Mouse (Mus musculus) lung, adult 2 months (tissue): ENCODE data around the gene A630076J17Rik. TPM values are rescaled to one million over a fixed set of nuclear protein-coding genes. Genes with fewer than 3 reads are reported as not detected.
A peak's percentile ranks its signal among the peaks of the same experiment; 100 is the strongest.

Experiments
- DNase-seq: peaks from one replicate; pipeline ENCODE4 v3.0.0; 2022
- H3K4me1 ChIP-seq: fragments of 200-500 bp; 2 replicates; pipeline ENCODE4 v1.6.1; 2011; ENCODE audit warnings: low read length; ENCODE audit not compliant: control insufficient read depth, insufficient read depth
- H3K4me3 ChIP-seq: fragments of 200-500 bp; replicated peaks from 2 replicates; pipeline ENCODE3; 2011; ENCODE audit warnings: low read depth, mild to moderate bottlenecking, control low read depth, low read length; ENCODE audit errors: extremely low read depth
- CTCF ChIP-seq: fragments of 200-500 bp; IDR thresholded peaks from 2 replicates; pipeline ENCODE4 v1.5.1; 2011; ENCODE audit warnings: mild to moderate bottlenecking, low read length, control low read depth; ENCODE audit not compliant: insufficient read depth
- POLR2A ChIP-seq: fragments of 200-500 bp; IDR thresholded peaks from 2 replicates; pipeline ENCODE4 v1.6.1; 2011; ENCODE audit warnings: low read depth, mild to moderate bottlenecking, control low read depth, low read length, borderline replicate concordance; ENCODE audit errors: extremely low read depth
- WGBS: fragments of 180-500 bp; shearing (Covaris S2); methylation state at CpG from one replicate; pipeline ENCODE4 v1.1.7; 2018; 5-methylcytosine and 5-hydroxymethylcytosine counted together
- polyA plus RNA-seq: library from polyadenylated mRNA; depleted of rRNA; stranded (reverse); fragments of >200 nt; gene quantifications from 2 replicates; pipeline ENCODE4 v1.2.3, GENCODE M21; 2012; rRNA removed

A630076J17Rik gene
- polyA plus RNA-seq: not detected in 2 replicates

DNA sequence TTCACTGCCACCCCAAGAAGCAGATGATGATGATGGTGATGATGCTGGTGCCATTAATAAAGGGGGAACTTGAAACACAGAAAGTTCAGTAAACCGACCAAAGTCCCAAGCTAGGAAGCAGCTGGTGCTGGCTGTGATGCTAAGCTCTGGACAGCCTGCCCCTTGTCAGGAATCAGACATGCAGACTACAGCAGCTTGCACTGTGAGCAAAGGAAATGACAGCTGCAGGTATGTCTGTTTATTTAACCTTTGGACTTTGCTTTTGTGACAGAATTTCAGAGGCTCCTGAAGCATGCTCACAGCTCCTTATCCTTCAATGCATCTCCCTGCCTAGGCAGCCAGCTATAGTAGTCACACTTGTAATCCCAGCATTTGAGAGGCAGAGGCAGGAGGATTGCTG is at the start of gene A630076J17Rik:
Gene A630076J17Rik, plus strand, starts transcription at position 88 of the 400 bp plus-strand sequence.
- no peak for TF ChIP-seq CTCF
- TF ChIP-seq POLR2A: no peak
- Histone ChIP-seq H3K4me3 (no peak within 1 kb of the TSS), H3K4me1 (no peaks in the 10 kb centered on the region; the same call in 1 of the 2 replicates)
- no peak for DNase-seq
- 12% methylated on average over 1 of the region's 1 CpGs for WGBS

DNA sequence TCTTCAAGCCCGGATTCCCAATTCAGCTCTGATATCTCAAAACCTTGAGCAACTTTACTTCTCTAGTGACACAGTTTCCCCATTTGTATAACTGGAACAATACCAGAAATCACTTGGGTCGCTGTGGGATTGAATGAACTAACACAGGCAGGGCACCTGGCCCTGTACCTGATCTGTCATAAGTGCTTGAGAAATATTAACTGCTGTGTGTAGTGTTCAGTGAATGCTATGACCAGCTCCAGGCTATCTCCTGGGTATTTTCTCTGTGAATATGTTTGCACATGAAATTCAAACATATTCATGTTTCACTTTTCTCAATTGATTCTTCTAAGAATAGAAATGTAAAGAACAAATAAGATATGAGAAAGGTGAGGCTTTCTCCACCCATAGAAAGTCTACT is 49.6 kb upstream of the A630076J17Rik start:
- no peak overlapping the region for H3K4me3 ChIP-seq
- no peak for TF ChIP-seq POLR2A
- no peak for TF ChIP-seq CTCF
- WGBS: 70% methylated on average over 2 of the region's 2 CpGs
- DNase-seq: no peak
- H3K4me1 ChIP-seq: no peaks in the 10 kb centered on the region

DNA sequence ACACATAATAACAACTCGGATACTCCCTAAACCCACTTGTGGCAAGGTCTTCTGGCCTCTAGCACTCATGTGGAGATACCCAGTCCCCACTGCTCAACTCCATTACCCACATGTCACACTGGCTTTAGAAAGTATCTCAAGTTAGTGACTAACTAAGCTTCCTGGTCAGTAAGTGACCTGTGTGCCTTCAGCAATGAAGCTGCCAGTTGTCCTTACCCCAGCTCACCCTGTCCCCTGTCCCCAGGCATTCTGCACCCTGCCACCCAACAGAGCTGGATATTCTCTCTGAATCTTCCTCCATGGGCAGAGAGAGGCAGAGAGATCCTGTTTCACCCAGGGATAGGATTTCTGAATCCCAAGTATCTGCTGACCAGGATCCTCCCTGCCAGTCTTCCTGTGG is 47.7 kb upstream of the A630076J17Rik start, which contains the start of gene Kcna10:
Gene Kcna10, plus strand, starts transcription at position 301 of the 400 bp plus-strand sequence.
- 76% methylated on average over 1 of the region's 1 CpGs for WGBS
- DNase-seq: no peak
- no peak for TF ChIP-seq POLR2A
- no peak for TF ChIP-seq CTCF
- Histone ChIP-seq H3K4me1 (no peaks in the 10 kb centered on the region), H3K4me3 (no peak within 1 kb of the TSS)

DNA sequence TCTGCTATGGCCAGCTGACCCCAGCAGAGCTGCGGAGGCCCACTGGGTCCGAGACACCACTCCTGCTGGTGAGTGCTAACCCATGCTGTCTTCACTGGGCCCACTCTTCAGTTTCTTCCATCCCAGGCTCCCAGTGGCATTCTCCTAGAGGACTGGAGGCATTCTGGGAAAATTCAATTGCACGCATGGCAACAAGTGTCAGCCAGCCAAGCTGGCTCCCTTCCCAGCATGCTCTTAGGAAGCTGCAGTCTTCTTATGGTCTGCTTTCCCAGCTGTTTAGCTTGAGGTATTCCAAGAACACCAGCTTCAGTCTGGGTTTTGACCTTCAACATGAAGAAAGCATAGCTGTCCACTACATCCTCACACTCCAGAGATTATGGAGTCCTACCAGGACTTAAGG is 47.2 kb upstream of the A630076J17Rik start:
- TF ChIP-seq CTCF (no peak), POLR2A (no peak)
- DNase-seq: no peak
- WGBS: 66% methylated on average over 3 of the region's 3 CpGs
- Histone ChIP-seq H3K4me3 (no peak overlapping the region), H3K4me1 (no peaks in the 10 kb centered on the region)

DNA sequence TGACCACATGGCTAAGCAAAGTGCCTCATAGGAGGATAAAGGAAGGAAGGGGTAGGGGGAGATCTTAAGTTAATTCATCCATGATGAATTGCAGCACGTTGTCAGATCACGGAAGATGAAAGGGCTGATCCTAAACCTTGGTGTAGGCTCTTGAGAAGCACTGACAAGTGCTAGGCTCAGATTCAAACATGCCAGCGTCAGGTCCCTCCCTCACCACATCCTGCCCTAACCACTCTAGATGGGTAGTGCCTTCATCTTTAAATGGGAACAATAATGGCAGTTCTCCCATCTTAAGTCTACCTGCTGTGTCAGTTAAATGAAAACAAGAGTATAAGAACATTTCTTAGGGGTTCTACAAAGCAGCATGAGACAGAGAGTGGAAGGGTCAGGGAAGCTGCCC is 44.8 kb upstream of the A630076J17Rik start:
- no peak for DNase-seq
- WGBS: 59% methylated on average over 3 of the region's 3 CpGs
- Histone ChIP-seq H3K4me3 (no peak overlapping the region), H3K4me1 (no peaks in the 10 kb centered on the region)
- no peak for TF ChIP-seq POLR2A
- no peak for TF ChIP-seq CTCF

DNA sequence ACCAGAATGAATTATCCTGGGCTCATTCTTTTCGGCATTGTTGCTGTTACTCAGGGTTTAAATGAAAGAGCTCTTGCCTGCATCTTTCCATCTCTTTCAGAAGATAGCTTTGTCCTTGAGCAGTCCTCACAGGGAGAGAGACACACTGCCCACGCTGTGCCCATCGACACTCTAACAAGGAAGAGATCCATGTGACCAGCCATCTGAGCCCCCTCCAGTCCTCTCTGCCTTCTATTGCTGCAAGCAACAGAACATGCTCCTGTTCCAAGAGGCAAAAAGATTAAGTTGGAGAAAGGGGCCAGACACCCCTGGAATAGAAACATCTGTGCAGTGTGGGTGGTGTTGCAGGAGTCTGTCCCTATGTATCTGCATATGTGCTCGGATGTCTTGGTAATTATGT is 43.4 kb upstream of the A630076J17Rik start:
- no peaks in the 10 kb centered on the region for H3K4me1 ChIP-seq
- 83% methylated on average over 4 of the region's 4 CpGs for WGBS
- DNase-seq: no peak
- TF ChIP-seq POLR2A (no peak), CTCF (no peak)
- no peak overlapping the region for H3K4me3 ChIP-seq

DNA sequence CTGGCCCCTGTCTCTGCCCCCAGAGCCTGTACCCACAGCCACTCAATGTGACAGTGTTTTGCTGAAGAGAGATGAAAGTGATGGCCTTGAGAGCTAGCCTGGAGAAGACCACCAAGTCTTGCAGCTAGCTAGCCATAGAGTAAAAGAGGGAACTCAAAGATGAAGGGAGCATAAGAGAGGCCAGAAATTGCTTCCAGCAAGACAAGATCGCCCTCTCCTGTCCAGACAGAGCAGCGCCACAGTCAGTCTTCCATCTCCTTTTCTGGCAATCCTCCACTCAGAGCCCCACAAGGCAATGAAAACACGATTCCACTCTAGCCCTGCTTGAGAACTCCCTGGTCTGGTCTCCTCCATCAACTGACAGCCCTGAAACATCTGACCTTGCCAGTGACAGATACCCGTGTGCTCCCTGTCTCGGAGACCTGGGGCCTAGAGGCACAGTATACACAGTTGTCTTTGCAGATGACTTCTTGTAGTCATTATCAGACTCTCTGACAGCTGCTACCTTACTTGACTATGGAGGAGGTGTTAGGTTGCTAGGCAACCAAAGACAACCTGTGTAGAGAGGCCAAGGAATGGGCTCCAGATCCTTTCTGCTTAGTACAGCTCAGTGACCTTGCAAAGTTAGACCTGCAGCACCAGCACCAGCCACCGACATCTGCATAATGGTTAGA is 42.1 kb upstream of the A630076J17Rik start:
- TF ChIP-seq POLR2A (no peak), CTCF (peak; percentile 52)
- H3K4me1 ChIP-seq: no peaks in the 10 kb centered on the region
- DNase-seq: no peak
- H3K4me3 ChIP-seq: no peak overlapping the region
- 38% methylated on average over 6 of the region's 6 CpGs for WGBS

DNA sequence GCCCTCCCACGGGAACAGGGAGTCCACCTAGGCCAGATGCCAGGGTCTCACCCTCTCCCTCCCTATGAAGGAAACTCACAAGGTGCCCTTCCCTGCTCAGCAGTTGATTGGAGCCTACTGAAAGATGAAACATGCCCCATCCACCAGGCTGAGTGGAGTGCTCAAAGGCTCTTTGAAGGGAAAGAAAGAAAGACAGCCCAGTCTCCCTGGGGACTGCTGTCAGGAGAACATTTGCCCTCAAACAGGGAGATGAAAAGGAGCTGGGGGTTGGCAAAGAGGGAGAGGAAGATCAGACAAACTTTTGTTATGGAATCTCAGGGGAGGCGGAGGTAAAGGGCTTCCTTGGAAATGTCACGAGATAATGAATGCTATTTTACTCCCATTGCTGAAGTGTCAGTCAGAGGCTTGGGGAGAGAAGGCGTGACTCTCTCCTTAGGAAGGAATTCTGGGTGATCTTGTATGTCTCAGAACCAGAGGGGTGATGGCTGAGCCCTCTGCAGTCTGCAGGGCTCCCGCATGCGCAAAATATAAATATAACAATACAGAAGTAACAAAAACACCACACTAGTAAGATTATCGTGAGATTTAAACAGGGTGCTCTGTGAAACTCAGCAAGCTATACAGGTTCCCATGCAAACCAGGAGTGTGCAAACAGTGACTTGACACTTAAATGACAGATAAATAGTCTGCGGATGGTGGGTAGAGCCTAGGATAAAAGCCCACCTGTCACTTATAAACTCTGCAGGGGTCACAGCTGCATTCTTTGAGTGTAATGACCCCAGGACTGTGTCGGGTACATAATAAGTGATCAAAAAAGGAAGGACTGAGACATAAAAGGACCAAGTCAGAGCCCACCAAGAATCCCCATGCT is 28.9 kb upstream of the A630076J17Rik start:
- TF ChIP-seq POLR2A (no peak), CTCF (no peak)
- no peak overlapping the region for H3K4me3 ChIP-seq
- DNase-seq: no peak
- no peaks in the 10 kb centered on the region for H3K4me1 ChIP-seq
- 46% methylated on average over 9 of the region's 9 CpGs for WGBS

DNA sequence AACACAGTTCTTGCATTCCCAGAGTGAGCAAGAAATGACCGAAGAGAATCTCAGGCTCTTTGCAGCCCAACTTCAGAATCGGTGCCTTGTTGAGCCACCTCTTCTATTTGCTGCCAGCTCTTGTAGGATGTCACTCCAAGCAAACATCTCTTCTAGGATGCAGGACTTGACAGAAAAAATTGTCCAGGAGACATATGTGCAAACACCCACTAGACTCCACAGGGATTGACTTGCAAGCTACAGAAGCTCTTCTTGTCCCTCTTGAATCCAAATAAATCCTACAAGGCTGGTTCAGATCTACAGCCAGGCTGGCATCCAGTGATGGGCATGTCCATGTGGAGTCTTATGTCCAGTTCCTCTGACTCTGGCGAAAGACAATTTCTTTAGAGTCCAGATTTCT is 26.0 kb upstream of the A630076J17Rik start:
- no peak for TF ChIP-seq POLR2A
- WGBS: 91% methylated on average over 3 of the region's 3 CpGs
- Histone ChIP-seq H3K4me3 (no peak overlapping the region), H3K4me1 (0 out of 2 replicates have a peak, but pooled peaks cover 4% of the 10 kb centered on the region)
- DNase-seq: no peak

DNA sequence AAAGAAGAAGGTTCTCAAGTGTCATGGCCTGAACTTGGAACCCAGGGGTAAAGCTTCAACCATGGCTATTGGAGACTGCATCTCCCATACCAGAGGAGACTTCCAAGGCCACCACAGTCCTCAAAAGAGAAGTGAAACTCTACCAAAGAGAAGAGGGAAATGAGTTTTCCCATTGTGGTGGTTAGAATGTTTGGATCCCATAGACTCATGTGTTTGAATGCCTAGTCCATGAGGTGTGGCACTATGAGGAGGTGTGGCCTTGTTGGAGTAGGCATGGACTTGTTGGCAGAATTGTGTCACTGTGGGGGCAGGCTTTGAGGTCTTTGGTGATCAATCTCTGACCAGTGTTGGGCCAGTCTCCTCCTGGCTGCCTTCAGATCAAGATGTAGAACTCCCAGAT is 25.2 kb upstream of the A630076J17Rik start:
- no peak for DNase-seq
- no peak for TF ChIP-seq CTCF
- no peak for TF ChIP-seq POLR2A
- Histone ChIP-seq H3K4me1 (0 out of 2 replicates have a peak, but pooled peaks cover 4% of the 10 kb centered on the region), H3K4me3 (no peak overlapping the region)

DNA sequence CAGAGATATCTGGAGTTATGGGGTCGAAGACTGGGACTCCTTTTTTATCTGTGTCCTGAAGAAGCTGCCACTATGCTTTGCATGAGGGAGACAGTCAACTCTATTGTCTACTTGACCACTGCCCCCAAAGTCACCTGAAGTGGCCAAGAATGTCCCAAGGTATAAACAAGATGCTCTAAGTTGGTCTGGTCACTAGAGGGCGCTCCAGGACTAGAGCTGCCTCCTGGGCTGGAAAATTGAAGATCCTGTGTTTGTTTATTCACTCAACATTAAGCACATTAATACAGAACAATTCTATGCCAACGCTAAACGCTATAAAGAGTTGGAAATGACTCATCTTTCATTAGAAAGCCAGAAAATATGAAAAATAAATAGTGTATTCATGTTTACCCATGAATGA is 24.4 kb upstream of the A630076J17Rik start:
- H3K4me3 ChIP-seq: no peak overlapping the region
- 8% methylated on average over 4 of the region's 4 CpGs for WGBS
- 0 out of 2 replicates have a peak, but pooled peaks cover 4% of the 10 kb centered on the region for H3K4me1 ChIP-seq
- peak; percentile 58 for DNase-seq
- TF ChIP-seq POLR2A (no peak), CTCF (peak; percentile 86)
